Mouse (Mus musculus): ENCODE results near the gene Itpr2.

The Itpr2 gene

DNA sequence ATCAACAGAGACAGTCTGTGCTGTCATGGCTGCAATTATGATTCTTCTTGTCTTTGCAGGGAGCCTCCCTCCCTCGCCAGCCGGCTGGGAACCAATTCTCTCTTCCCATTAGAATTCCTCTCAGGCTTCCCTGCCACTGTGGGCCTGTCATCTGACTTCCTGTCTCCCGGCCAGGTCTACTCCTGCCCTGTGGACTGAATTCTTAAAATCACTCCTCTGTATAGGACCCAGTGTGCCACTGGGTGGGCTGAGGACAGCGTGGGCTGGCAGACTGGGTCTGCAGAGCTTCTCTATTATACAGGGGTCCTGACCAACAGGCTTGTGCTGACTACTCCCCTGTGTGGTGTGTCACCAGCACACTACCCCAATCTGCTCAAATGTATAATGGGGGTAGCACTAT, 365.4 kb downstream of the Itpr2 start:
- no peak for DNase-seq

DNA sequence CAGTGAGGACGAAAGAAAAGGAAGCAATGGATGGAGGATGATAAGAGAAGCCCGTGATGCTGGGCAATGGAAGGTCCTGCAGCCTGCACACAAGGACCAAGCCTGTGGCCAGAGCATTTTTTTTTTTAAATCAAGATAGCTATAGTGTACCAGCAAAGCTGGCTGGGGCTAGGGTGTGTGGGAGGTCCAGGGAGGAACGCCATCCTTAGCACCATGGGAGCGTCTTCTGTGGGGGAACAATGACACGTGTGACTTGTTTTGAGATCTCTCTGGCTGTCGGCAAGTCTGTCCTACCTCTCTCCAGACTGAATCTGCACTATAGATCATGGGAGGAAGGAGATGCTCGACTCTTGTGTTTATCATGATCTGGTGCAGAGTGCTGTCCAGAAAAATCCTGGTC, 365.8 kb downstream of the Itpr2 start:
- DNase-seq, result no peak

DNA sequence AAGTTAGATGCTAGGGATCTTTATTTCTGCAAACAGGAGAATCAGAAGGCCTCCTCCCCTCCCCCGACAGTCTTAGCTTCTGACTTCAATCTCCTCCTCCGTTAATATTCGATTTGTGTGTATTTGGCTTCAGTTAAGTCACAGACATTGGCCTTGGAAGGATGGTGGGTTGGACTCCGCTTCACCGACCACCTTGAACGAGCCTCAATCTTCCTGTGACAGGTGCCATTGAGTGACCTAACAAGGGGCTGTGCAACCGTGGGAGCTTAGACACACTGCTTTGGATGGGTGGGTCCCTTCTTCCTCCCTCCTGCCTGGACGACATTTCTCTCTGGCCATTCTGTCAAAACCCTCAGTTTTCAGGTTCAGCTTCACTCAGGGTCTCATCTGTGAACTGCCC, 366.7 kb downstream of the Itpr2 start:
- no peak for DNase-seq

DNA sequence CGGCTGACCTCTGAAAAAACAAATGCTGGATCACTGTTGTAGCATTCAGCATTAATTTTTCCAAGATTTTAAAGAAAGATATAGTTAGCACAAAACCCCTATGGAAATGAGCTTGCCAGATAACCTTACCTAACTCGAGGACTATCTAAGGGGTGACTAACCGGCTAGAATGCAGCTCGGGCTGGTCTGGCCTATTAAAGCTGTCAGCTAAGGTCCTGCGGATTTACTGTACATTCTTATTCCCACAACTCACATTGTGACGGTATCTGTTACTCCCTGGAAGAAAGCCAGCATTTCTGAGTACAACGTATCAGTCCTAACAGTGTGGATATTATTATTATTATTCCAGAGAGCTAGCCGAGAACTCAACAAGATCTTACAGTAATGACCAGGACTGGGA, 368.1 kb downstream of the Itpr2 start:
- no peak for DNase-seq

DNA sequence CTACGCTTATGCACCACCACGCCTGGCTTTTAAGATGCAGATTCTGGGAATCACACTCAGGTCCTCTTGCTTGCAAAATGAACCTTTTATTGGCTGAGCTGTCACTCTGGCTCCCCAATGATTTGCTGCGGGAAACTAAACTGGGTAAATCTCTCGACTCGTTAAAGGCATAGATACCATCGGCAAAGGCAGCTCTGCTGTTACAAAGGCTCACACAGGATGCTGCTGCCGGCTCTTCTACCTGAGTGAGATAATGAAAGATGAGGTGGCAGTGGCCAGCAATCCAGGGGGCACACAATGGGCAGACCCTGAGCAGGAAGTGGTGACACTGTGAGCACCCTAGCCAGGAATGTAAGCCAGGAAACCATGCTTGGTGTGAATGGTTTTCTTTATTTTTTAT, 373.0 kb downstream of the Itpr2 start:
- no peak for DNase-seq

DNA sequence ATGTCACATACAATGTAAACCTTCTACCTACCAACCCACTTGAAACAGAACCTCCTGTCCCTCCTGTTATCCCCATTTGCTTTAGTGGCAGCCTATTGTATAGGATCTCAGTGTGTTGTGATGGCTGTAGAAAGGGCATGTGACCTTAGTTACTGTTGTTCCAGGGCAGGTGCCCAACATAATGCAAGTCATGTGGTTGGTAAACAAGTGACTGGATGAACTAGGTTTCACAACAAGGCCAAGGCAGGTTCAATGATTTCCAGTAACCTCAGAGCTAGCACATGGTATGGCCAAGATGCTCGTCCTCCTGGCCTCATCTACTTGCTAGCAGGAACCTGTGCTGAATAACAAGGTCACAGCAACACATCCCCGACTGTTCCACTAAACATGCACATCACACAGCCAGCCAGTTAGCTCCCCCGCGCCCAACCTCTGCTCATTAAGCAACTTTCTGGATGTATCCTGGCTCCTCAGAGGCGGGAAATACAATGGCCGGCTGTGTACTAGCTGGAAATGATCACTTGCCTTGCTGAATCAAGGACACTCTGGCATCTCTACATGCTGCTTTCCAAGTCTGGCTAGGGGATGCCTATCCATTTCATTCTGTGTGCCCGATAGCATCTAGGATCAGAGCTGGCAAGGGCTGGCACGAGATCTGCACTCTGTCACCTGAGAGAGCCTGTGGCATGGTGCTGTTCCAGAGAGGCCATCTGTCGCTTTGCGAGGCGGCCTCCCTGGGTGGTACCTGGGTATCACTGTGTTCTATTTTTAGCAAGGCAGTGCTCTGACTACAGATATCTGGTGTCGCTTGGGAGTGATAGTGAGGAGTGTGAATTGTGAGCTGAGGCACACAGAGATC, 375.0 kb downstream of the Itpr2 start:
- DNase-seq, result no peak

DNA sequence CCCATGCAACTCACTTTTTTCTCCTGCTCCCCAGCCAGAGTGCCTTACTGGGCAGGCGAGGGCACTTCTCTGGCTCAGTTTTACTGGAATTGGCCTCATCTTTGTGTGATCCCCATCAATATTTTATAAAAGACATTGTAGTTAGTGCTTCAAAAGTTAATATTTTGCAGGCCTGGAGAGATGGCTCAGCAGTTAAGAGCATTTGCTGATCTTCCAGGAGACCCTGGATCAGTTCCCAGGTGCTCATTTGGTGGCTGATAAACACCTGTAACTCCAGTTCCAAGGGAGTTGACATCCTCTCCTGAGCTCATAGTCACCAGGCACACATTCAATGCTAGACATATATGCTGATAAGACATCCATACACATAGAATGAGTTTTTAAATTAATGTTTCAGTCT, 376.4 kb downstream of the Itpr2 start:
- DNase-seq, result no peak

DNA sequence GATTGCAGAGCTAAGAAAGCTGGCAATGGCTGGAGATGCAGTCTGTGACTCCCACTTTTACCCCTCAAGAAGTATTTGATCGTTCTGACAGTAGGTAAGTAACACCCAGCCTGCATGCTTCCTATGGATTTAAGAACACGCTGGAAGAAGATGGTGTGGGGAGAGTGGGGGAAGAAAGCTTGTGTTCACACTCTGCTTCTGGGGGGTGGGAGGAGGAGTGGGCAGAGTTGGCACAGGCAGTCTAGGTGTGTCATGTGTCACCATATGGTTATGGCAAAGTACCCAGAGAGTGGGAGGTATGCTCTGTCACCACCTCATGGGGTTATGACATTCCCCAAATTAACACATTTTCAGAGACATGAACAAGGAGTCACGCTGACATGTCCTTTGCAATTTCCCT, 377.5 kb downstream of the Itpr2 start:
- DNase-seq, result no peak

DNA sequence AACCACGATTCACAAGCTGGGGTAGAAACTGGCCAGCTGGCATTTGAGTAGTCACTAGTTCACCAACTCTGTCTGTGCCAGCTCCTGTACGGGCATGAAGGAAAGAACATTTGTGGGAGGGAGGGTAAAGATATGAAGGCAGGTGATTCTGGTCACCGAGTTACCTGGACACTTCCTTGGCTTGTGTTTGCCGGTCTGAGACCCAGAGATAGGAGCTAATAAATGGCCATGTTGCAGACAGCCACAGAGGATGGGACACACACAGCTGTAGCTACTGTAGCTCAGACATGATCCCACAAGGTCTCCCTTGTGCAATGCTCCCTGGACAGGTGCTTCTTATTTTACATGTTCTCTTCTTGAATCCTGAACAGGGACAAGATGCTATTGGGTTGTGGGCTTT, 378.4 kb downstream of the Itpr2 start:
- no peak for DNase-seq

DNA sequence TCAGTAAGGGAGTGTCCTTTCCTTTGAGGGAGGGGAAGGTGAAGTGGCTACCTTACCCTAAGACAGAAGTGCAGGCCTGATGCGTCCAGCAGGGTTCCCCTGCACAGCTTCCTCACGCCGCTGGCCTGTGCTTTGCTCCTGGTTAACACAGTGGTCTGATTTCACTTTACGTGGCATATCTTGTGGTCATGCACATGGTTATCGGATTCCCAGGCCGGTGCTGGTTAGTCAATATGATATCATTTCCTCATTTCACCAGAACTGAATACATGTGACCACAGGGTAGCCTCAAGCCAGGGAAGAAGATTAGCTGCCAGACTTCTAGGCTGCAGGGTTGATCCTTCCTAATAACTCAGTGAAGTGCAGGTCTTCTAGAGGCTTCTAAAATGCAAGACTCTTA, 381.9 kb downstream of the Itpr2 start:
- no peak for DNase-seq

DNA sequence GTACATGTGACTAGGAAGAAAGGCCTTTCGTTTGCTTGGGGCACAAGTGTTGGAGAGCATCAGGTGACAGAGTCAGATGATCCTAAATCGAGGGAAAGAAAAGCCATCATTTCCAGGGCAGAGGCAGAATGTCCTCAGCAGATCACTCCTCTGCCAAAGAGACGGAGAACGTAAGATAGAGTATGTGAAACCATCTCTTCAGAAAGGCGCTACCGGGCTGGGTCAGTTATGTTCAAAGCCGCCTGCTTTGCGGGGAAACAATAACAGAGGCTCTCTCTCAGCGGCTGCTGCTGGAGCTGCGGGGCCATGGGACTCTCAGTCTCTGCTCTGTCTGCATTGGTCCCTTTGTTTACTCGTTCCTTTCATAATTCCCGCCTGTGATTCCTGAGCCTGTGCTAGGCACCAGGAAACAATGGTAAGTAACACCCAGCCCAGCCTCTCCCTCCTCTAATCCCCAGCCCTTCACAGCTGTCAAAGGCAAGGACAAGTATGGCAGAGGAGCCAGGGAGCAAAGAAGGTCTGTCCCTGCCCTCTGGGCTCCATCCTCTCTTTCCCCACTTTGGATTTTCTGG, 387.2 kb downstream of the Itpr2 start:
- no peak for DNase-seq

DNA sequence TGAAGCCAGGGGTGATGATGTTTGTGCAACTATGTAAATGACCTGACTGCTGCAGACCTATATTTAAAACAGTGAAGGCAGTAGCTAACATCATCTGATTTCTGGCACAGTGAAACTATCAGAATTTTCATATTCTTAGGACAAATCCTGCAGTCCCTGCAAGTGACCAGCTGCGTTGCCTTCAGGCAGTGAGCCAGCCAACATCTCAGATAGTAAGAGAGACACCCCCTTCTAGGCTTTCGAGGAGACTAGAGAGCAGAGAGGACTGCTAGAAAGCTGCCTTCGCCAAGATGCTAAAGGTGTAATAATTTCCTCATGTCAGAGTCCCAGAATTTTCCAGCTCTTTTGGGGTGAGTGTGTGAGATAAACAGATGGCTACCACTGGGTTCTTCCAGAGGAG, 388.0 kb downstream of the Itpr2 start:
- no peak for DNase-seq

DNA sequence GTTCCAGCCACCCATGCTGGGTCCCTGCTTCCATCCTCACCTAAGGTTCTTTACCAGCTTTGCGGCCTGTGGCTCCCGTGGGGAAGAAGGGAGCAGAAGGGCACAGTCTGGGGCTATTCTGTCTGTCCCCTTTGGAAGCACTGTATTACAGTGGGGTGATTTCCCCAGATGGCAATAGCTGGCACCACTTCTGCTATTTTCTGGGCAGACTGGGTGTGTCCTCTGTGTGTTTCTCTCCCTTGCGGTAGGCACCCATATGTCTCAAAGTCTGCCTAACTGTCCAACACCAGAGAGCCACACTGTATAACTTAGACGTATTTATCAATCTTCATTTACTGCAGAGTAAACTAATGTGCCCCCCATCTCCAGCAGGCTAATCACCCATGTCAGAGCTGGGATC, 388.9 kb downstream of the Itpr2 start:
- no peak for DNase-seq

DNA sequence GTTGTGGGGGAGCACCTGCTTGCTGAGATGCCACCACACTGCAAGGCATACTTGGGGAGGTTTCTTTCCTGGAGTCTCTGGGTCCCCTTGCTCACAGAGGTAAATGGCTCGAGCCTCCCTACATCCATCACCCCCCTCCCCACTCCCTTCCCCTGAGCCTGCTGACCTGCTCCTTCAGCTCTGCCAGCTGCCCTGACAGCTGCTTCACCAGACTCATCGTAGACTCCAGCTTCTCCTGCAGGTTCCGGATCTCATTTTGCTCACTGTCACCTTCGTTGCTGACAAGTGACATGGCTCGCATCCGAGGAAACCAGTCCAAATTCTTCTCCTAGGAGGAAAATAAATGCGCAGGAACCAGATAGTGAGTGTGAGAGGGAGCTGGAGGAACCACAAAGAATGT, 389.8 kb downstream of the Itpr2 start:
- no peak for DNase-seq

DNA sequence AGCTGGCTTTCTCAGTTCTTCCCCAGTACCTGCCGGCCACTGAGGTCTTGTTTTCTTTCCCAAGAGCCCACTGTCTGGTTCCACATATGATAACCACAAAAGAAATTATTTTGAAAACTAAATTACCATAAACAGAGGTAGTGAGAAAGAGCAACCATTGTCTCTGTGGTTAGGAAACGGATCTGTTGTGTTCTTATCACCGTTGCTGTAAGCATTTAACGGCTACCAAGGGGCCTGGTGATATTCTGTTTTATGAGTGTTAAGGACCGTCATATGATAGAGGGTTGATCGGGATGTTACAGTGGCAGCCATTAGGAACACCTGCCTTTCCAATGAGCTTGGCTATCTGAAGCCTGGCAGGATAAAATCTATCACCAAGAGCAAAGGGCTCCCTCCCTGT, 390.2 kb downstream of the Itpr2 start:
- no peak for DNase-seq

DNA sequence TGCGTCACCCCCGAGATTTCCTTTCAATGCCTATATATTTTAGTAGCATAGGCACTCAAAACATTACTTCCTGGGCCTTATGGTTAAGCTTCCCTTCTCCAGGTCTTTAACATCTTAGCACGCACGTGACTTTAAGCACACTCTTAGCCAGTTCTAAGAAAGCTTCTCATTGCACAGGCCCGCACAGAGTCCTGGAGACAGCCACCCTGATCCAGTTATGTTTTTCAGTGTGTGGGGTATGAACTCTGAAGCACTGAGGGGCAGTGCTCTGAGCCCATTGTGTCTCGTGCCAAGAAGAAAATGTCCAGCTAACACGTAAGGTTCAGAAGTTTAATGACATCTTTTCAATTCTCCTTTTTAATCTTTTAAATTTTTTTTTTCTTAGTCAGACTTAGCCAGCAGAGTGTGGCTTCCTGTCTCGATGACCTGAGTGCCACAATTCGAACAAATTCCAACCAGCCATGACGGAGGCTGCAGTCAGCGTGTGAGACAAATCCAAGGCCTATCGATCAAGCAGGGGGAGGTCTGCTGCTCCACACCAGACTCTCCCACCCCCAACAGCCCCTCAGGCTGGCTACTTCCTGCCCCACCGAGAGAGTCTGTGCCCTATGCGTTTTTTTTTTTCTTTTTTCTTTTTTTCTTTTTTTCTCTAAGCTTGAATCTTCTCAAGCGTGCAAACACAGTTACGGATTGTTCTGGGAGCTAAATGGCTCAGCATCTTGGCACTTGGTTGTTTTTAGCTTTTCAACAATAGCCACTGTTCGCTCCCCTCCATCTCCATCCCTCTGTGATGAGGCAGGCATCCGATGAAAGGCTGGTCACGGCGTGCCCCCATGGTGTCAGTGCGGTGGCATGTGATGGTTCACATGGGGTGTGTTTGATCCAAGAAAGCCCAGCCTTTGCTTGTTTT, 390.9 kb downstream of the Itpr2 start:
- no peak for DNase-seq

DNA sequence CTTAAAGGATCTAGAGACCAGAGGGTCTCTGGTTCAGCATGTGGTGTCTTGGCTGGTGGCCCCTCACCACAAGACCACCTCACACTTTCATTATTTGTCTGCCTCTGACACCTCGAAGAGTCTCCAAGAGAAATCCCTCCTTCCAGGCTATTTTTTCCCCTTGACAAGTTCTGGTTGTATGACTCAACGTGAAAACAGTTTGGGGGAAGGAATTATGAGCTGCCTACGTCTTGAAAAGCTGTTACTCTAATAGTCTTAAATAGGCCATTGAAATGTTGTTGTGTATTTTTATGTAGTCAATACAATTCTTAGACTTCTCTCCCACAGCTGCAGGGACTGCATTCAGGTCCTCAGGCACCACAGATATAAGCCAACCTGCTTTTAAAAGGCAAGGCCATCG, 391.6 kb downstream of the Itpr2 start:
- DNase-seq, result no peak

DNA sequence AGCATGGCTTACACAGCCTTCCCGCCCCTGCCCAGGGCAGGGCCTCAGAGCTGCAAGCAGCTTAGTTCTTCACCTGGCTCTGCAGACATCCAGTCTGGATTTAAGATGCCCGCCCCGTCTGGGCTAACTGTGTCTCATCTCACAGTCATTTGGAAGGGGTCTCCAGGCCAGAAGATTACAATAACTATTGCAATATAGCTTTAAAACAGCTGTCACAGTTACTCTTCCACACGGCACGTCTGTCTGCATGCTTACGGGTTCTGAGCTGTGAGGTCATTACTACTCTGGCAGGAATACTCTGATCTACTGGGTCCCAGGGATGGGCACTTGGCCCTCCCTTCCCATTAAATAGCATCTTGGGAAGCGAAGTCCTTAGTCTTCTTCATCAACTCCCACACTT, 393.3 kb downstream of the Itpr2 start:
- no peak for DNase-seq

DNA sequence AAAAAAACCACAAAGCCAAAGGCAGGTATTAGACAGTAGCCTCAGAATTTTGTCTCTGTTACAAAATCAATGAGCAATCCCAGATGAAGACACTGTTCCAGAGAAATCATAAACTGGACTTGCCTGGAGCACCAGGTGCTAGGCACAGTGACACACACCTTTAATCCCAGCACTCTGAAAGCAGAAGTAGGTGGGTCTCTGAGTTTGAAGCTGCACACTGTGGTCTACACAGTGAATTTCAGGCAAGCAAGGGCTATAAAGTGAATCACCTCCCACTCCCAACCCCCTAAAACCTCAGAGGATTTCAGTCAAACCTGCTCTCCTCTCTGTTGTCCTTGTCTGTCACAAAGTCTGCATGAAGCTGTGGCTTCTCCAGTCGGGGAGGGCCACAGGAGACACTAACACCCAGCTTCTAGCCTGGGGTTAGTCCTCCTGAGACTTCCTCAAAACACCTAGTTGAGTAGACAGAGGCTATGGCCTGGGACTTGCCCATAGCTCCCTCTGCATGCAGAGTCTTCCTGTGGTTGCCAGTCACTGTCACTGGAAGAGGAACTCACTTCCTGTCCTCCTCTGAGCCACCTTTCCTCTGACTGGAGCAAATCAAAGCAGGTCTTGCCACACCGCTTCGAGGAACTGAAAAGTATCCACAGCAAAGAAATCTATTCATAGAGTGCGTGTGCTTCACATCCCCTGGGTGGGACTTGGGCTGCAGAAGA, 394.7 kb downstream of the Itpr2 start:
- peak; percentile 8 for DNase-seq

DNA sequence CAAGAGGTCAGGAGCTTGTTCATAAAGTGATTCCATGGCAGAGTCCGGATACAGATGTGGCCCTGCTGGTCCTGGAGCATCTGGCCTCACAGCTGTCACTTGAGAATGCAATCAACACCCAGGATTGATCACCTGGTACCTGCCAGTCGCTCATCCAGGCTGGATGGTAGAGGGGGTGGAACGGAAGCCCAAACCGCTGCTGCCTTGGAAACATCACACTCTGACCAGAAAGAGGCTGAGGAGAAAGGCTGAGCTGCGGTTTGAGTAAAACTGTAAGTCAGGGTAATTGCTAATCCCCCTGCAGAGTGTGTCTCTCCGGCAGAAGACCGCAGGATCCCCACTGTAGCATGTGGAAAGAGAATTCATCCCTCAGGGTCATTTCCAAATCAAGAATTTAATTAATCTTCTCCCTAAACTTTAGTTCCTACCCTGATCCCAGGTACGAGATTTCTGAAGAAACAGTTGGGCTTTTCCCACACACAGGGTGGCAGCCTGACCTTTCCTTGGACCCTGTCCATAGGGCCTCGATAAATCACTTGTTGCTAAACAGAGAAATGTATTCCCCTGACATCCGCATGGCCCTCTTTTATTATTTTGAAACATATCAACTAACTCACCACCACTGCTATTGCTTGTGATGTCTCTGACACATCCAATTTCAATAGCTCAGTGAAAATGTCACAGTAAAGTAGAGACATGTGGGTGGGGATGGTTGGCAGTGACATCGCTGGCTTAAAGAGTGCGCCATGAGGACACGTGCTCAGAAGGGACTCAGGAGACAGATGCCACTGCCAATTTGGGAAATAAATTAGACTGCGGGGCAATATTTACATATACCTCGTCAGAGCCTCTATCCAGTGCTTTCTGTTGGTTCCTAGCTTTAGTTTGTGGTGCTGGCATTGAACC, 418.7 kb downstream of the Itpr2 start:
- DNase-seq, result no peak

DNA sequence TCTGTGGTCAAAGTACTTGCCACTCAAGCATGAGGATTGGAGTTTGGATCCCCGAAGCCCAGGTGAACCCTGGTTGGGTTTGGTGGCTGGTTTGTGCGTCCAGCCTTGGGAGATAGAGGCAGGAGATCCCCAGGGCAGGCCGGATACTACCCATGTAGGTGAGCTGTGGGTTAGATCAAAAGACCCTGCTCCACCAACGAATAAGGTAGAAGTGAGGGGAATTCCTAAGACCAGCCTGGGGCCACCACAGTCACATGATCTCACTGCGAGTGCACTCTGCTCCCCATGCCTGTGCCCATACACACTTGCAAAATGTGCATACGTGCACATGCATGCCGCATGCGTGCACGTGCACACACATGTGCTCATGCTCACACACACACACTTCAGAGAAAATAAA, 419.5 kb downstream of the Itpr2 start:
- no peak for DNase-seq

DNA sequence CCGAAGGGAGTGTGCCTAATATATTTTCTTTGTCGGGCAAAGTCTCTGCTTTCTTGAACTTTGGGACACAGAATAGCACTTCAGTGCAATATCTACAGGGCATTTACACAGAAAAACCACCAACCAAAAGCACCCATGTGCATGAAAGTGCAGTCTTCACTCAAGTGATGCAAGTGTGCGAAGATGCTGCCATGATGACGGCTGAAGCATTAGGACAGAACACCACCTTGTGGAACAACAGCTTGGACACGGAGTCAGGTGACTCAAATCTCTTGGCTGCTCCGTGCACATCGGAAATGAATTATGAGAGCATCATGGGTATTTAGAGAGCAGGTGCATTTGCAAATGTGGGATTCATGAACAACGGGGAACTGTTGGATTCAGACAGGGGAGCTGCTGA, 420.4 kb downstream of the Itpr2 start:
- no peak for DNase-seq
